Mouse (Mus musculus): ENCODE results near the gene S100a7a. TPM values are rescaled to one million over a fixed set of nuclear protein-coding genes. Genes with fewer than 3 reads are reported as not detected.

S100a7a gene
- polyA plus RNA-seq, 1 experiment = 0.11 TPM

GRCm38 (mm10) chr3:90608223-90608622 lies 45.6 kb upstream of the S100a7a start, which contains the start of gene S100a5:
Gene S100a5 (plus strand): TSS chr3:90608523.
- Histone ChIP-seq H3K79me3 (ENCODE audit: low read depth) (peaks cover 29% of the 10 kb centered on the region), H3K79me2 (ENCODE audit: control insufficient read depth, insufficient read depth) (peaks cover 38% of the 10 kb centered on the region), H3K4me3 (ENCODE audit: insufficient read depth, poor library complexity, severe bottlenecking) (no peak within 1 kb of the TSS), H3K27me3 (ENCODE audit: control insufficient read depth, insufficient read depth, insufficient read length) (no peaks in the 10 kb centered on the region), H3K36me3 (ENCODE audit: control insufficient read depth, insufficient read depth) (peaks cover 23% of the 10 kb centered on the region), H3ac (ENCODE audit: control insufficient read depth, insufficient read length, low read depth) (no peak within 1 kb of the TSS)
- TF ChIP-seq MYOD1 (IDR thresholded peaks at IDR 0.05; ENCODE audit: control insufficient read depth, insufficient read length, low read depth) (no peak), CEBPB (IDR thresholded peaks at IDR 0.05; ENCODE audit: low read depth) (no peak), MYOG (IDR thresholded peaks at IDR 0.05; ENCODE audit: control insufficient read depth, extremely low read depth, insufficient read length) (no peak), USF1 (IDR thresholded peaks at IDR 0.05; ENCODE audit: low read depth) (no peak), CTCF (IDR thresholded peaks at IDR 0.05; ENCODE audit: control insufficient read depth, insufficient read depth, insufficient read length) (no peak)

- no peak overlapping the region for H3ac ChIP-seq (ENCODE audit: control insufficient read depth, insufficient read length, low read depth)
- no peaks in the 10 kb centered on the region for H3K27me3 ChIP-seq (ENCODE audit: control insufficient read depth, insufficient read depth, insufficient read length)
- H3K79me3 ChIP-seq (ENCODE audit: low read depth) = peaks cover 32% of the 10 kb centered on the region
- peaks cover 26% of the 10 kb centered on the region for H3K36me3 ChIP-seq (ENCODE audit: control insufficient read depth, insufficient read depth)
- peaks cover 38% of the 10 kb centered on the region for H3K79me2 ChIP-seq (ENCODE audit: control insufficient read depth, insufficient read depth)
- TF ChIP-seq MYOD1 (IDR thresholded peaks at IDR 0.05; ENCODE audit: control insufficient read depth, insufficient read length, low read depth) (no peak), MAX (IDR thresholded peaks at IDR 0.05) (no peak), CEBPB (IDR thresholded peaks at IDR 0.05; ENCODE audit: low read depth) (no peak), MYOG (IDR thresholded peaks at IDR 0.05; ENCODE audit: control insufficient read depth, extremely low read depth, insufficient read length) (no peak), CTCF (IDR thresholded peaks at IDR 0.05; ENCODE audit: control insufficient read depth, insufficient read depth, insufficient read length) (no peak), USF1 (IDR thresholded peaks at IDR 0.05; ENCODE audit: low read depth) (no peak), FOSL1 (IDR thresholded peaks at IDR 0.05; ENCODE audit: insufficient read depth, low read length, poor library complexity, severe bottlenecking) (no peak)
- H3K4me3 ChIP-seq (ENCODE audit: insufficient read depth, poor library complexity, severe bottlenecking) = no peak overlapping the region
Observed at GRCm38 (mm10) chr3:90609102-90609501, 44.7 kb upstream of the S100a7a start.

GRCm38 (mm10) chr3:90611494-90611893 lies 42.3 kb upstream of the S100a7a start:
- Histone ChIP-seq H3K4me3 (ENCODE audit: insufficient read depth, poor library complexity, severe bottlenecking) (no peak overlapping the region), H3K27me3 (ENCODE audit: control insufficient read depth, insufficient read depth, insufficient read length) (no peaks in the 10 kb centered on the region), H3K36me3 (ENCODE audit: control insufficient read depth, insufficient read depth) (peaks cover 31% of the 10 kb centered on the region), H3K79me3 (ENCODE audit: low read depth) (peaks cover 29% of the 10 kb centered on the region), H3ac (ENCODE audit: control insufficient read depth, insufficient read length, low read depth) (no peak overlapping the region), H3K79me2 (ENCODE audit: control insufficient read depth, insufficient read depth) (peaks cover 38% of the 10 kb centered on the region)
- TF ChIP-seq MYOD1 (IDR thresholded peaks at IDR 0.05; ENCODE audit: control insufficient read depth, insufficient read length, low read depth) (no peak), FOSL1 (IDR thresholded peaks at IDR 0.05; ENCODE audit: insufficient read depth, low read length, poor library complexity, severe bottlenecking) (no peak), MAX (IDR thresholded peaks at IDR 0.05) (no peak), USF1 (IDR thresholded peaks at IDR 0.05; ENCODE audit: low read depth) (no peak), CEBPB (IDR thresholded peaks at IDR 0.05; ENCODE audit: low read depth) (no peak), MYOG (IDR thresholded peaks at IDR 0.05; ENCODE audit: control insufficient read depth, extremely low read depth, insufficient read length) (no peak)

- Histone ChIP-seq H3K4me3 (ENCODE audit: insufficient read depth, poor library complexity, severe bottlenecking) (no peak overlapping the region), H3K36me3 (ENCODE audit: control insufficient read depth, insufficient read depth) (peaks cover 31% of the 10 kb centered on the region), H3K79me3 (ENCODE audit: low read depth) (peaks cover 29% of the 10 kb centered on the region), H3K79me2 (ENCODE audit: control insufficient read depth, insufficient read depth) (peaks cover 41% of the 10 kb centered on the region), H3ac (ENCODE audit: control insufficient read depth, insufficient read length, low read depth) (no peak overlapping the region), H3K27me3 (ENCODE audit: control insufficient read depth, insufficient read depth, insufficient read length) (no peaks in the 10 kb centered on the region)
- no peak for TF ChIP-seq CTCF (IDR thresholded peaks at IDR 0.05; ENCODE audit: control insufficient read depth, insufficient read depth, insufficient read length)
- no peak for TF ChIP-seq FOSL1 (IDR thresholded peaks at IDR 0.05; ENCODE audit: insufficient read depth, low read length, poor library complexity, severe bottlenecking)
- TF ChIP-seq MAX (IDR thresholded peaks at IDR 0.05) = no peak
- no peak for TF ChIP-seq USF1 (IDR thresholded peaks at IDR 0.05; ENCODE audit: low read depth)
- no peak for TF ChIP-seq CEBPB (IDR thresholded peaks at IDR 0.05; ENCODE audit: low read depth)
- TF ChIP-seq MYOG (IDR thresholded peaks at IDR 0.05; ENCODE audit: control insufficient read depth, extremely low read depth, insufficient read length) = no peak
- no peak for TF ChIP-seq MYOD1 (IDR thresholded peaks at IDR 0.05; ENCODE audit: control insufficient read depth, insufficient read length, low read depth)
Observed at GRCm38 (mm10) chr3:90612061-90612460, 41.8 kb upstream of the S100a7a start.

- Histone ChIP-seq H3K36me3 (ENCODE audit: control insufficient read depth, insufficient read depth) (peaks cover 36% of the 10 kb centered on the region), H3K4me3 (ENCODE audit: insufficient read depth, poor library complexity, severe bottlenecking) (peak within 1 kb of the TSS; percentile 87), H3K79me3 (ENCODE audit: low read depth) (peaks cover 29% of the 10 kb centered on the region), H3K27me3 (ENCODE audit: control insufficient read depth, insufficient read depth, insufficient read length) (no peaks in the 10 kb centered on the region), H3K79me2 (ENCODE audit: control insufficient read depth, insufficient read depth) (peaks cover 41% of the 10 kb centered on the region), H3ac (ENCODE audit: control insufficient read depth, insufficient read length, low read depth) (peak within 1 kb of the TSS; percentile 95)
- TF ChIP-seq CTCF (IDR thresholded peaks at IDR 0.05; ENCODE audit: control insufficient read depth, insufficient read depth, insufficient read length) = peak; percentile 78
- no peak for TF ChIP-seq CEBPB (IDR thresholded peaks at IDR 0.05; ENCODE audit: low read depth)
- peak; percentile 82 for TF ChIP-seq USF1 (IDR thresholded peaks at IDR 0.05; ENCODE audit: low read depth)
- TF ChIP-seq MAX (IDR thresholded peaks at IDR 0.05) = peak; percentile 44
- no peak for TF ChIP-seq FOSL1 (IDR thresholded peaks at IDR 0.05; ENCODE audit: insufficient read depth, low read length, poor library complexity, severe bottlenecking)
- no peak for TF ChIP-seq MYOD1 (IDR thresholded peaks at IDR 0.05; ENCODE audit: control insufficient read depth, insufficient read length, low read depth)
- TF ChIP-seq MYOG (IDR thresholded peaks at IDR 0.05; ENCODE audit: control insufficient read depth, extremely low read depth, insufficient read length) = no peak
Observed at GRCm38 (mm10) chr3:90612728-90613291, 41.0 kb upstream of the S100a7a start, which contains the start of gene S100a6. Gene S100a6 (plus strand): TSS chr3:90612882.
